Comparison of ENCODE assay signal across 8 mouse cellular contexts in genomic region chr5:24605321-24605979, GRCm38 (mm10). TPM values are rescaled to one million over a fixed set of nuclear protein-coding genes. Genes with fewer than 3 reads are reported as not detected.
DNase-seq lines count a peak whose midpoint lies in the region; ATAC-seq and TF ChIP-seq lines count a peak whose summit lies in the region.

No protein-coding gene starts in this region.

- WGBS in embryonic facial prominence, embryonic 14.5 days: 6% methylated on average over 6 of the region's 6 CpGs
- WGBS in hindbrain, embryonic 16.5 days: 6% methylated on average over 6 of the region's 6 CpGs
- WGBS in midbrain, embryonic 16.5 days: 3% methylated on average over 6 of the region's 6 CpGs

- peak overlapping the region; percentile 58 for H3K4me3 ChIP-seq in layer of hippocampus, adult 2 months
- peak overlapping the region; percentile 70 for H3K4me3 ChIP-seq in embryonic facial prominence, embryonic 14.5 days (ENCODE audit: low read depth, low read length)
- H3K4me3 ChIP-seq in hindbrain, embryonic 16.5 days (ENCODE audit: low read length): peak overlapping the region; percentile 60
- peak overlapping the region; percentile 62 for H3K4me3 ChIP-seq in midbrain, embryonic 16.5 days (ENCODE audit: low read depth, low read length)

- H3K27me3 ChIP-seq in embryonic facial prominence, embryonic 14.5 days (replicated peaks; ENCODE audit: control insufficient read depth, insufficient read depth, low read length): no peaks in the 10 kb centered on the region
- no peaks in the 10 kb centered on the region for H3K27me3 ChIP-seq in hindbrain, embryonic 16.5 days (replicated peaks; ENCODE audit: control insufficient read depth, insufficient read depth, low read length)
- no peaks in the 10 kb centered on the region for H3K27me3 ChIP-seq in midbrain, embryonic 16.5 days (ENCODE audit: control insufficient read depth, insufficient read depth, low read depth, low read length)

- peak overlapping the region; percentile 90 for H3K9ac ChIP-seq in embryonic facial prominence, embryonic 14.5 days (ENCODE audit: low read depth, low read length)
- H3K9ac ChIP-seq in hindbrain, embryonic 16.5 days (ENCODE audit: low read depth, low read length): peak overlapping the region; percentile 90
- peak overlapping the region; percentile 90 for H3K9ac ChIP-seq in midbrain, embryonic 16.5 days (ENCODE audit: low read depth, low read length)

- H3K4me1 ChIP-seq in embryonic facial prominence, embryonic 14.5 days (ENCODE audit: control insufficient read depth, insufficient read depth, low read length): peaks cover 39% of the 10 kb centered on the region
- H3K4me1 ChIP-seq in hindbrain, embryonic 16.5 days (ENCODE audit: control insufficient read depth, insufficient read depth, low read depth, low read length): peaks cover 52% of the 10 kb centered on the region
- H3K4me1 ChIP-seq in midbrain, embryonic 16.5 days (ENCODE audit: control insufficient read depth, insufficient read depth, low read length): peaks cover 48% of the 10 kb centered on the region

- no peak for DNase-seq in layer of hippocampus, adult 2 months (ENCODE audit: low spot score in 2 of 2)
- no peak for DNase-seq in layer of hippocampus, adult 9-11 months
- DNase-seq in embryonic facial prominence, embryonic 14.5 days (ENCODE audit: low spot score): peak; percentile 46
- no peak for DNase-seq in right cerebral cortex, postnatal 14 days
- DNase-seq in testis, postnatal 10 days (ENCODE audit: low spot score): no peak
- DNase-seq in layer of hippocampus, postnatal 36 days: no peak

- H3K36me3 ChIP-seq in embryonic facial prominence, embryonic 14.5 days (ENCODE audit: control insufficient read depth, insufficient read depth, low read length): no peaks in the 10 kb centered on the region
- no peaks in the 10 kb centered on the region for H3K36me3 ChIP-seq in hindbrain, embryonic 16.5 days (ENCODE audit: control insufficient read depth, insufficient read depth, low read length)
- no peaks in the 10 kb centered on the region for H3K36me3 ChIP-seq in midbrain, embryonic 16.5 days (ENCODE audit: control insufficient read depth, insufficient read depth, low read length)

- H3K9me3 ChIP-seq in embryonic facial prominence, embryonic 14.5 days (ENCODE audit: control insufficient read depth, low read length): no peaks in the 10 kb centered on the region
- H3K9me3 ChIP-seq in hindbrain, embryonic 16.5 days (ENCODE audit: control insufficient read depth, low read length): no peaks in the 10 kb centered on the region
- no peaks in the 10 kb centered on the region for H3K9me3 ChIP-seq in midbrain, embryonic 16.5 days (replicated peaks; ENCODE audit: control insufficient read depth, low read length, poor library complexity, severe bottlenecking)

- no peak for ATAC-seq in embryonic facial prominence, embryonic 14.5 days (ENCODE audit: low read depth)
- no peak for ATAC-seq in hindbrain, embryonic 16.5 days
- no peak for ATAC-seq in midbrain, embryonic 16.5 days

- TF ChIP-seq CTCF in layer of hippocampus, adult 2 months (conservative IDR thresholded peaks at IDR 0.05): no peak

- H3K4me2 ChIP-seq in embryonic facial prominence, embryonic 14.5 days (ENCODE audit: low read depth, low read length): peak overlapping the region; percentile 79
- peak overlapping the region; percentile 78 for H3K4me2 ChIP-seq in hindbrain, embryonic 16.5 days (ENCODE audit: low read length)
- peak overlapping the region; percentile 97 for H3K4me2 ChIP-seq in midbrain, embryonic 16.5 days (ENCODE audit: low read length)

- peak overlapping the region; percentile 92 for H3K27ac ChIP-seq in layer of hippocampus, adult 2 months
- peak overlapping the region; percentile 100 for H3K27ac ChIP-seq in embryonic facial prominence, embryonic 14.5 days (replicated peaks; ENCODE audit: low read depth, low read length)
- peak overlapping the region; percentile 98 for H3K27ac ChIP-seq in hindbrain, embryonic 16.5 days (ENCODE audit: low read depth, low read length)
- peak overlapping the region; percentile 100 for H3K27ac ChIP-seq in midbrain, embryonic 16.5 days (ENCODE audit: low read length)

RNA-seq across cellular contexts. Expression of gene Smarcd3, which starts 18.8 kb away (rescaled TPM):
- total RNA-seq in layer of hippocampus, adult 2 months (2021): 10 to 100 TPM; 88.7 to 90.9 TPM
- 48.9 and 54.7 TPM in 2 replicates for polyA plus RNA-seq in embryonic facial prominence, embryonic 14.5 days (2014; fragmentation: Nextera tagmentation; extraction: Ambion mirVana)
- polyA plus RNA-seq in hindbrain, embryonic 16.5 days (2015; fragmentation: Nextera tagmentation; extraction: Ambion mirVana): 128 and 133 TPM in 2 replicates
- polyA plus RNA-seq in midbrain, embryonic 16.5 days (2015; fragmentation: Nextera tagmentation; extraction: Ambion mirVana): 173 and 192 TPM in 2 replicates
- total RNA-seq in layer of hippocampus, postnatal 36 days (2021): 10 to 100 TPM; 88.0 to 89.8 TPM

RNA-seq across cellular contexts. Expression of gene Chpf2, which starts 18.9 kb away (rescaled TPM):
- total RNA-seq in layer of hippocampus, adult 2 months (2021): 10 to 100 TPM; 63.6 to 66.7 TPM
- polyA plus RNA-seq in embryonic facial prominence, embryonic 14.5 days (2014; fragmentation: Nextera tagmentation; extraction: Ambion mirVana): 21.2 and 23.4 TPM in 2 replicates
- 20.6 and 21.9 TPM in 2 replicates for polyA plus RNA-seq in hindbrain, embryonic 16.5 days (2015; fragmentation: Nextera tagmentation; extraction: Ambion mirVana)
- polyA plus RNA-seq in midbrain, embryonic 16.5 days (2015; fragmentation: Nextera tagmentation; extraction: Ambion mirVana): 16.6 and 23.3 TPM in 2 replicates
- total RNA-seq in layer of hippocampus, postnatal 36 days (2021): 10 to 100 TPM; 58.0 to 61.2 TPM

RNA-seq across cellular contexts. Expression of gene Abcf2, which starts 28.2 kb away (rescaled TPM):
- 10 to 100 TPM; 75.9 to 81.4 TPM for total RNA-seq in layer of hippocampus, adult 2 months (2021)
- polyA plus RNA-seq in embryonic facial prominence, embryonic 14.5 days (2014; fragmentation: Nextera tagmentation; extraction: Ambion mirVana): 83.7 and 96.3 TPM in 2 replicates
- polyA plus RNA-seq in hindbrain, embryonic 16.5 days (2015; fragmentation: Nextera tagmentation; extraction: Ambion mirVana): 80.9 and 84.8 TPM in 2 replicates
- polyA plus RNA-seq in midbrain, embryonic 16.5 days (2015; fragmentation: Nextera tagmentation; extraction: Ambion mirVana): 78.0 and 85.0 TPM in 2 replicates
- 10 to 100 TPM; 74.5 to 77.3 TPM for total RNA-seq in layer of hippocampus, postnatal 36 days (2021)

RNA-seq across cellular contexts. Expression of gene 4931409K22Rik, which starts 48.8 kb away (rescaled TPM):
- not detected for total RNA-seq in layer of hippocampus, adult 2 months (2021)
- not detected in 2 replicates for polyA plus RNA-seq in embryonic facial prominence, embryonic 14.5 days (2014; fragmentation: Nextera tagmentation; extraction: Ambion mirVana)
- 0.13 and 0.15 TPM in 2 replicates for polyA plus RNA-seq in hindbrain, embryonic 16.5 days (2015; fragmentation: Nextera tagmentation; extraction: Ambion mirVana)
- 0.08 TPM in 1 of 2 replicates, not detected in the other for polyA plus RNA-seq in midbrain, embryonic 16.5 days (2015; fragmentation: Nextera tagmentation; extraction: Ambion mirVana)
- total RNA-seq in layer of hippocampus, postnatal 36 days (2021): not detected
